Mouse (Mus musculus): ENCODE results near the gene Tsx. TPM values are rescaled to one million over a fixed set of nuclear protein-coding genes. Genes with fewer than 3 reads are reported as not detected.
"Not testable (repeated sequence)": the region's sequence is repeated elsewhere in the genome, so short reads cannot be mapped to it uniquely, and the experiment has no call there.

The Tsx gene
- polyA plus RNA-seq, 1 experiment from 2014 or later: 0.28 TPM

- Histone ChIP-seq H3K4me2 (no peak overlapping the region; the same call in 1 of the 2 replicates), H3K9ac (no peak overlapping the region), H3K4me1 (no peaks in the 10 kb centered on the region), H3K4me3 (no peak overlapping the region), H3K27ac (no peak overlapping the region), H3K36me3 (replicated peaks) (no peaks in the 10 kb centered on the region), H3K27me3 (replicated peaks) (peaks cover 44% of the 10 kb centered on the region), H3K9me3 (no peaks in the 10 kb centered on the region)
- ATAC-seq (replicated peaks): no peak
- 15% methylated on average over 9 of the region's 9 CpGs for WGBS
These were observed 23.8 kb downstream of the Tsx start for GRCm38 (mm10) chrX:103438023-103438422.

- no peak overlapping the region for H3K4me3 ChIP-seq
- H3K4me2 ChIP-seq: no peak overlapping the region
- peaks cover 43% of the 10 kb centered on the region for H3K27me3 ChIP-seq (replicated peaks)
- no peaks in the 10 kb centered on the region for H3K36me3 ChIP-seq (replicated peaks)
- WGBS: 0% methylated on average over 1 of the region's 1 CpGs
- no peak overlapping the region for H3K27ac ChIP-seq
- H3K9me3 ChIP-seq: no peaks in the 10 kb centered on the region
- ATAC-seq (replicated peaks): no peak; the same call in 1 of the 2 replicates
- H3K9ac ChIP-seq: no peak overlapping the region
- no peaks in the 10 kb centered on the region for H3K4me1 ChIP-seq
These were observed 26.5 kb downstream of the Tsx start for GRCm38 (mm10) chrX:103440803-103441202.

DNA sequence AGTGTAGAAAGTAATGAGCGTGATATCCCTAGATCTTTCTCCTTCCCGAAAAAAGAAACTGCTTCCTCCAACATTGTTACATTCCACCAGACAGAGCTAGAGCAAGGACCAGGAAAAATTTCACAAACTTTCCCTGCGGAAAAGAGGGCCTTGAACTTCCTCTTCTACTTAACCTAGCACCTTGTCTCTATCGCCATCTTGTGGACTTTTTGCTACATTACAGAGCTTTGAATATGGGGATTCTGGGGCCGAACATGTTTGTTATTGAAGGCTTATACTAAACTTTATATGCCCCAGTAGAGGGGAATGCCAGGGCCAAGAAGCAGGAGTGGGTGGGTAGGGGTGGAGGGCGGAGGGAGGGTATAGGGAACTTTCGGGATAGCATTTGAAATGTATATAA, 29.5 kb downstream of the Tsx start:
- Histone ChIP-seq H3K27ac (no peak overlapping the region), H3K9me3 (no peaks in the 10 kb centered on the region), H3K4me3 (no peak overlapping the region), H3K27me3 (replicated peaks) (peaks cover 44% of the 10 kb centered on the region), H3K9ac (no peak overlapping the region), H3K36me3 (replicated peaks) (no peaks in the 10 kb centered on the region), H3K4me2 (no peak overlapping the region), H3K4me1 (peaks cover 2% of the 10 kb centered on the region; the same call in 1 of the 2 replicates)
- no peak for ATAC-seq (replicated peaks)
- WGBS: 34% methylated on average over 7 of the region's 7 CpGs

GRCm38 (mm10) chrX:103447539-103448169, 33.4 kb downstream of the Tsx start:
- peak overlapping the region; percentile 38 for H3K9ac ChIP-seq
- peaks cover 2% of the 10 kb centered on the region; the same call in 1 of the 2 replicates for H3K4me1 ChIP-seq
- WGBS: 13% methylated on average over 34 of the region's 34 CpGs
- H3K27ac ChIP-seq: no peak overlapping the region
- ATAC-seq (replicated peaks): peak; percentile 33; the same call in 1 of the 2 replicates
- peak overlapping the region; percentile 79 for H3K4me2 ChIP-seq
- peak overlapping the region; percentile 37 for H3K4me3 ChIP-seq
- H3K9me3 ChIP-seq: no peaks in the 10 kb centered on the region
- H3K36me3 ChIP-seq (replicated peaks): no peaks in the 10 kb centered on the region
- peaks cover 37% of the 10 kb centered on the region for H3K27me3 ChIP-seq (replicated peaks)

DNA sequence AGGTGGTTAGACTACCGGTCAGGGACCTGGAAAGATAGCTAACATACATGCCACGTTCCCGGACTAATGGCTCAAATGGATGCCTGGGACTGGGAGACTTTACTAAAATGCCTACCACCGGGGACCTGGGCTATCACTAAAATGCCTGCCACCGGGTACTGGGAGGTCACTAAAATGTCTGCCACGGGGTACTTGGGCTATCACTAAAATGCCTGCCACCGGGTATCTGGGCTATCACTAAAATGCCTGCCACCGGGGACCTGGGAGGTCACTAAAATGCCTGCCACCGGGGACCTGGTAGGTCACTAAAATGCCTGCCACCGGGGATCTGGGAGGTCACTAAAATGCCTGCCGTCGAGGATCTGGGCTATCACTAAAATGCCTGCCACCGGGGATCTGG, 34.2 kb downstream of the Tsx start:
- 58% methylated on average over 13 of the region's 13 CpGs for WGBS
- not testable (repeated sequence) for ATAC-seq (replicated peaks)

GRCm38 (mm10) chrX:103448943-103449722, 34.9 kb downstream of the Tsx start:
- H3K27me3 ChIP-seq (replicated peaks): peaks cover 33% of the 10 kb centered on the region
- H3K9me3 ChIP-seq; ATAC-seq (replicated peaks); H3K4me3 ChIP-seq; H3K36me3 ChIP-seq (replicated peaks); H3K27ac ChIP-seq; H3K9ac ChIP-seq; H3K4me2 ChIP-seq; H3K4me1 ChIP-seq: not testable (repeated sequence)
- WGBS: 73% methylated on average over 18 of the region's 27 CpGs

More for the DNA sequence above, 34.2 kb downstream of the Tsx start:
- Histone ChIP-seq H3K27me3 (replicated peaks) (peaks cover 29% of the 10 kb centered on the region), H3K4me2 (peak overlapping the region; percentile 79)
- not testable (repeated sequence) for H3K9ac ChIP-seq; H3K4me3 ChIP-seq; H3K27ac ChIP-seq; H3K9me3 ChIP-seq; H3K4me1 ChIP-seq; H3K36me3 ChIP-seq (replicated peaks)

GRCm38 (mm10) chrX:103452815-103453214, 38.5 kb downstream of the Tsx start:
- Histone ChIP-seq H3K4me2 (no peak overlapping the region), H3K27me3 (replicated peaks) (peaks cover 19% of the 10 kb centered on the region), H3K36me3 (replicated peaks) (no peaks in the 10 kb centered on the region), H3K9me3 (no peaks in the 10 kb centered on the region), H3K9ac (no peak overlapping the region), H3K4me3 (no peak overlapping the region), H3K27ac (no peak overlapping the region), H3K4me1 (peaks cover 2% of the 10 kb centered on the region; the same call in 1 of the 2 replicates)
- no peak for ATAC-seq (replicated peaks)
- WGBS: 73% methylated on average over 6 of the region's 6 CpGs

- Histone ChIP-seq H3K4me2 (no peak overlapping the region), H3K36me3 (replicated peaks) (no peaks in the 10 kb centered on the region), H3K27me3 (replicated peaks) (no peaks in the 10 kb centered on the region), H3K27ac (no peak overlapping the region), H3K4me1 (no peaks in the 10 kb centered on the region), H3K9me3 (no peaks in the 10 kb centered on the region), H3K9ac (no peak overlapping the region), H3K4me3 (no peak overlapping the region)
- 75% methylated on average over 5 of the region's 5 CpGs for WGBS
- no peak for ATAC-seq (replicated peaks)
These were observed 45.8 kb downstream of the Tsx start for GRCm38 (mm10) chrX:103460056-103460455.

DNA sequence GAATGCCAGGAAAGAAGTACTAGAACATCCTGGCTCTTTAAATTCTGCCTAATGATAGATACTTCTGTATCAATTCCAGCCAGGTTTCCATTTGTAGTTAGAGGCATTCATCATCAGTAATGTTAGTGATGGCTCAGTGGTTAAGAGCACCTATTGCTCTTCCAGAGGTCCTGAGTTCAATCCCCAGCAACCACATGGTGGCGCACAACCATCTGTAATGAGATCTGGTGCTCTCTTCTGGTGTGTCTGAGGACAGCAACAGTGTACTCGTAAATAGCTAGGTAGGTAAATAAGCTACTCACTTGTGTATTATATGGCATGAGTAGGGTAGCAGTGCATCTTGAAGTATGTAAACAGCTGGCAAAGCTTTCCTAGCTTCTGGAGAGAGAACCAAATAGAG, 54.7 kb downstream of the Tsx start:
- no peak overlapping the region for H3K9ac ChIP-seq
- no peaks in the 10 kb centered on the region for H3K27me3 ChIP-seq (replicated peaks)
- WGBS: 79% methylated on average over 2 of the region's 2 CpGs
- H3K9me3 ChIP-seq: no peaks in the 10 kb centered on the region
- H3K4me1 ChIP-seq: no peaks in the 10 kb centered on the region
- no peak overlapping the region for H3K4me2 ChIP-seq
- no peaks in the 10 kb centered on the region for H3K36me3 ChIP-seq (replicated peaks)
- no peak for ATAC-seq (replicated peaks)
- no peak overlapping the region for H3K27ac ChIP-seq
- H3K4me3 ChIP-seq: no peak overlapping the region

- Histone ChIP-seq H3K4me1 (no peaks in the 10 kb centered on the region), H3K4me3 (no peak overlapping the region), H3K27ac (no peak overlapping the region), H3K4me2 (no peak overlapping the region), H3K9me3 (no peaks in the 10 kb centered on the region), H3K9ac (no peak overlapping the region), H3K27me3 (replicated peaks) (no peaks in the 10 kb centered on the region), H3K36me3 (replicated peaks) (no peaks in the 10 kb centered on the region)
- 84% methylated on average over 3 of the region's 3 CpGs for WGBS
- ATAC-seq (replicated peaks): no peak
These were observed 58.1 kb downstream of the Tsx start for GRCm38 (mm10) chrX:103472346-103472745.

Data from midbrain, embryonic 15.5 days (tissue).